Mouse (Mus musculus) spleen, adult 2 months (tissue): Measurements from ENCODE around the gene Il27ra.

Source experiments
- CTCF ChIP-seq: fragments of 200-500 bp; IDR thresholded peaks from 2 replicates; pipeline ENCODE4 v1.5.1; 2011; ENCODE audit warnings: mild to moderate bottlenecking, inconsistent platforms; ENCODE audit not compliant: insufficient read depth, insufficient read length, insufficient replicate concordance; ENCODE audit errors: extremely low read depth
- POLR2A ChIP-seq: fragments of 200-500 bp; IDR thresholded peaks from 2 replicates; pipeline ENCODE4 v1.6.1; 2011; ENCODE audit warnings: low read depth, low read length, inconsistent platforms

GRCm38 (mm10) chr8:83998231-83999056 lies 43.9 kb downstream of the Il27ra start:
- TF ChIP-seq CTCF (no peak), POLR2A (no peak)
